Mouse (Mus musculus) intestine, embryonic 16.5 days (tissue): ENCODE data around the gene Tdrd1. TPM values are rescaled to one million over a fixed set of nuclear protein-coding genes. Genes with fewer than 3 reads are reported as not detected.
A peak's percentile ranks its signal among the peaks of the same experiment; 100 is the strongest.

Experiments used
- ATAC-seq: fragments of 200-750 bp; cut with Nextera tagmentation; 2 replicates; pipeline ENCODE4 v1.8.0; 2017; ENCODE audit warnings: moderate TSS enrichment, moderate library complexity
- H3K27ac ChIP-seq: fragments of 300-500 bp; sonication (generic); 2 replicates; pipeline ENCODE4 v1.5.1; 2014; ENCODE audit warnings: mild to moderate bottlenecking, low read length
- H3K27me3 ChIP-seq: fragments of 300-500 bp; sonication (generic); replicated peaks from 2 replicates; pipeline ENCODE4 v1.6.1; 2014; ENCODE audit warnings: low read length, control low read depth, mixed read lengths; ENCODE audit not compliant: control insufficient read depth, insufficient read depth
- H3K36me3 ChIP-seq: fragments of 300-500 bp; sonication (generic); 2 replicates; pipeline ENCODE4 v1.6.1; 2014; ENCODE audit warnings: low read length, control low read depth; ENCODE audit not compliant: control insufficient read depth, insufficient read depth
- H3K4me1 ChIP-seq: fragments of 300-500 bp; sonication (generic); 2 replicates; pipeline ENCODE4 v1.6.1; 2014; ENCODE audit warnings: low read length, control low read depth, mixed read lengths; ENCODE audit not compliant: control insufficient read depth, insufficient read depth
- H3K4me2 ChIP-seq: fragments of 300-500 bp; sonication (generic); 2 replicates; pipeline ENCODE4 v1.6.1; 2014; ENCODE audit warnings: low read depth, low read length, control low read depth
- H3K4me3 ChIP-seq: fragments of 300-500 bp; sonication (generic); 2 replicates; pipeline ENCODE4 v1.5.1; 2014; ENCODE audit warnings: mild to moderate bottlenecking, low read length
- H3K9ac ChIP-seq: fragments of 300-500 bp; sonication (generic); 2 replicates; pipeline ENCODE4 v1.6.1; 2014; ENCODE audit warnings: low read depth, low read length
- H3K9me3 ChIP-seq: fragments of 300-500 bp; sonication (generic); 2 replicates; pipeline ENCODE4 v1.6.1; 2016; ENCODE audit warnings: low read length, control low read depth; ENCODE audit not compliant: control insufficient read depth
- WGBS: fragments of 180-500 bp; shearing (Covaris S2); extraction: QIAGEN DNeasy Blood & Tissue Kit; methylation state at CpG from one replicate; pipeline ENCODE4 v1.1.7; 2014; 5-methylcytosine and 5-hydroxymethylcytosine counted together
- polyA plus RNA-seq: library from polyadenylated mRNA; unstranded; fragments of >200 nt; fragmentation: Nextera tagmentation; extraction: Ambion mirVana; gene quantifications from 2 replicates; pipeline ENCODE4 v1.2.1, GENCODE M21; 2015

Tdrd1 gene
- polyA plus RNA-seq, 1 experiment from 2014 or later = 0.71 TPM

GRCm38 (mm10) chr19:56852590-56852989 lies 26.6 kb downstream of the Tdrd1 start:
- no peak overlapping the region for H3K4me3 ChIP-seq
- H3K9ac ChIP-seq = no peak overlapping the region
- no peaks in the 10 kb centered on the region for H3K4me1 ChIP-seq
- H3K27me3 ChIP-seq = no peaks in the 10 kb centered on the region
- ATAC-seq = no peak
- H3K36me3 ChIP-seq = no peaks in the 10 kb centered on the region
- H3K4me2 ChIP-seq = no peak overlapping the region
- H3K9me3 ChIP-seq = no peaks in the 10 kb centered on the region
- H3K27ac ChIP-seq = no peak overlapping the region

GRCm38 (mm10) chr19:56856455-56856854 lies 30.4 kb downstream of the Tdrd1 start:
- H3K27me3 ChIP-seq = no peaks in the 10 kb centered on the region
- no peak overlapping the region for H3K9ac ChIP-seq
- H3K4me2 ChIP-seq = no peak overlapping the region
- H3K4me3 ChIP-seq = no peak overlapping the region
- H3K36me3 ChIP-seq = no peaks in the 10 kb centered on the region
- no peak overlapping the region for H3K27ac ChIP-seq
- no peak for ATAC-seq
- no peaks in the 10 kb centered on the region for H3K4me1 ChIP-seq
- 39% methylated on average over 5 of the region's 5 CpGs for WGBS
- H3K9me3 ChIP-seq = no peaks in the 10 kb centered on the region

DNA sequence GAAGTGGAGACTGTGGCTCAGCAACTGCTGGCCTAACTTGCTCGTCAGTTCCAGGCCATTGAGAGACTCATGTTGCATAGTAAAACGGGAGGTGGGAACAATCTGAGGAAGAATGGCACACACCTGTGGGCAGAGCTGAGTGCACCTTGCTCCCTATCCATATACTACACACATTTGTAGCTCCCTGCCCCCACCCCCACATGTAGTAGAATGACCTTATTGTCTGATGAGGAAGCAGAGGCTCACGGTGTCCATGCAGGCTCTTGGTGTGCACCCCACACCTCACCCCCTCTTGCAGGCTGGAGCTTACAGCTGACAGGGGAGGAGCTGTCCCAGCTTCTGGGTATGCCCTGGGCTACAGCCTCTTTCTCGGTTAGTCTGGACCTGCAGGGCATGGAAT lies 41.7 kb downstream of the Tdrd1 start:
- Histone ChIP-seq H3K9ac (no peak overlapping the region), H3K4me3 (no peak overlapping the region), H3K9me3 (no peaks in the 10 kb centered on the region), H3K4me1 (peaks cover 2% of the 10 kb centered on the region; the same call in 1 of the 2 replicates), H3K36me3 (no peaks in the 10 kb centered on the region), H3K4me2 (no peak overlapping the region), H3K27me3 (0 out of 2 replicates have a peak, but pooled peaks cover under 1% of the 10 kb centered on the region), H3K27ac (no peak overlapping the region)
- ATAC-seq = peak; percentile 42
- 60% methylated on average over 4 of the region's 4 CpGs for WGBS

DNA sequence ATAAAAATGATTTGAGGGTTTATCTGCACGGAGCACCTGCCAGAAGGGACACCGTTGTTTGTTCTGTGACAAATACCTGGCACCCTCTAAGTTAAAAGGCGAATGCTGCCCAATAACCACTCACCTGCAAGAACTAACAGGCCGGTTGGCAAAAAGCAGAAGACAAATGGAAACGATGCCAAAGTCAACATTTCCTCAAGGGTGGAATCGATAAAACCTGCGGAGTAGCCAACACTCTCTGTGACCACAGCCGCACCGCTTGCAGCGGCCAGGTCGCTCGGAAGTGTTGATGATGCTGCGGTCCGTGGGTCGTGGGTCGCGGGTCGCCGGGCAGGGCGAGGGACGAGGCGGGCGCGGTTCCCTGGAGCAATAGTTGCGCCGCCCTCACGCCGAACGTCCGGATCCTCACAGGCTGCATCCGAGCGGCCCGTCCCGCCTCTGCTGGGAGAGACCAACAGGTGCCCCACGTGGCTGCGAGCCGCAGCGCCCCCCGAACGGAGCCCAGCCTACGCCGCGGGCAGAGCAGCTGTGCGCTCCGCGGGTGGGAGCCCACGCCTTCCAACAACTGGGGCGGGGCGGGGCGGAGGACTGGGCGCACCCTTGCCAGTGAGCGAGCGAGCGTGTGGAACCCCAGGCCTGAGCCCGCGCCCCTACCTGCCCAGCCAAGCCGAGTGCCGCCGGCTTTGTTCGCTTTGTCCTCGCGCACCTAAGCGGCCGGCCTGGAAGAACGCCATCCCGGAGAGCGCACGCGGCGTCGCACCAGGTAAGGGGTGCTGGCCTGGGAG lies 48.0 kb downstream of the Tdrd1 start, which contains the start of gene Vwa2:
TSS of gene Vwa2 (plus strand) at position 434 of the 785 bp plus-strand sequence.
- H3K4me1 ChIP-seq = peaks cover 14% of the 10 kb centered on the region; the same call in 1 of the 2 replicates
- ATAC-seq = peak; percentile 74
- WGBS = 1% methylated on average over 71 of the region's 71 CpGs
- peak within 1 kb of the TSS; percentile 55 for H3K9ac ChIP-seq
- no peaks in the 10 kb centered on the region for H3K9me3 ChIP-seq
- peak within 1 kb of the TSS; percentile 98 for H3K4me2 ChIP-seq
- peaks cover 22% of the 10 kb centered on the region for H3K27me3 ChIP-seq
- no peaks in the 10 kb centered on the region for H3K36me3 ChIP-seq
- H3K27ac ChIP-seq = no peak within 1 kb of the TSS
- peak within 1 kb of the TSS; percentile 52 for H3K4me3 ChIP-seq

DNA sequence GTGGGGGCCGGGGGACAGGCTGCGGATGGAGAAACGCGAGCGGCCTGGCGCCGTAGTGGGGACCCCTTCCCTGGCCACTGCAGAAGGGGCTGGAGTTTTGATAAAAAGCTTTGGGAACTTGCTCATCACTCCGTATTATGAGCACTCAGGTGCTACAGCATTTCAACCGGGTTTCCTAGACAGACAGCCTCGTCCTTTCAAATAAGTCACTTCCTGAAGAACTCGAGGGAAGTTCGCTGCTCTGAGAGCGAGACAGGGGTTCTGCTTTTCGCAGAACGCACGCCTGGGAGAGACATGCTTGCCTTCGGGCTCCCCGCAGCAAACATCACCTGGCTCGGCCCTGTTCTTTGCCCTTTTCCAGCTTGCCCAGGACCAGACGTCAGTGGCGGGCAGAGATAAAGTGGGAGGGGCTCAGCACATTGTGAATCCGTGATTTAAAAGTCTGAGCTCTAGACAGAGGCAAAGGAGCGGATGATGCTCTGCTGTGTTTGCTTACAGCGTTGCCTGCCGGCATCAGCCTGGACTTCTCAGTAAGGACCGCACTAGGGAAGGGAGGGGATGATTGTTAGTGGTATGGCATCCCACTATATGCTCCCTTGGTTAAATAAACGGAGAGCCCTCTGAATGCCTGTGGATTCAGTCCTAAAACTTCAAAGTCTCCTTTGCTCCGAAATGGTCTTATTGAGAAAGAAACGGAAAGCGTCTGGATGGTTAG lies 48.7 kb downstream of the Tdrd1 start:
- Histone ChIP-seq H3K27me3 (peaks cover 22% of the 10 kb centered on the region), H3K27ac (no peak overlapping the region), H3K4me1 (peaks cover 14% of the 10 kb centered on the region; the same call in 1 of the 2 replicates), H3K4me3 (peak overlapping the region; percentile 52), H3K9ac (peak overlapping the region; percentile 55), H3K36me3 (no peaks in the 10 kb centered on the region), H3K9me3 (no peaks in the 10 kb centered on the region), H3K4me2 (peak overlapping the region; percentile 98)
- WGBS = 9% methylated on average over 30 of the region's 30 CpGs
- ATAC-seq = peak; percentile 18; the same call in 1 of the 2 replicates

- Histone ChIP-seq H3K4me2 (no peak overlapping the region), H3K27me3 (peaks cover 22% of the 10 kb centered on the region), H3K4me3 (no peak overlapping the region), H3K27ac (no peak overlapping the region), H3K9ac (no peak overlapping the region), H3K36me3 (no peaks in the 10 kb centered on the region), H3K9me3 (no peaks in the 10 kb centered on the region), H3K4me1 (peaks cover 14% of the 10 kb centered on the region; the same call in 1 of the 2 replicates)
- ATAC-seq = no peak; the same call in 1 of the 2 replicates
- WGBS = 54% methylated on average over 6 of the region's 6 CpGs
Observed at GRCm38 (mm10) chr19:56877364-56877763, 51.4 kb downstream of the Tdrd1 start.

GRCm38 (mm10) chr19:56887879-56888278 lies 61.9 kb downstream of the Tdrd1 start:
- H3K36me3 ChIP-seq = no peaks in the 10 kb centered on the region
- WGBS = 61% methylated on average over 10 of the region's 10 CpGs
- H3K9ac ChIP-seq = no peak overlapping the region
- peaks cover 5% of the 10 kb centered on the region for H3K4me1 ChIP-seq
- H3K27ac ChIP-seq = no peak overlapping the region
- ATAC-seq = no peak
- no peak overlapping the region for H3K4me3 ChIP-seq
- H3K27me3 ChIP-seq = no peaks in the 10 kb centered on the region
- no peak overlapping the region for H3K4me2 ChIP-seq
- H3K9me3 ChIP-seq = no peaks in the 10 kb centered on the region

DNA sequence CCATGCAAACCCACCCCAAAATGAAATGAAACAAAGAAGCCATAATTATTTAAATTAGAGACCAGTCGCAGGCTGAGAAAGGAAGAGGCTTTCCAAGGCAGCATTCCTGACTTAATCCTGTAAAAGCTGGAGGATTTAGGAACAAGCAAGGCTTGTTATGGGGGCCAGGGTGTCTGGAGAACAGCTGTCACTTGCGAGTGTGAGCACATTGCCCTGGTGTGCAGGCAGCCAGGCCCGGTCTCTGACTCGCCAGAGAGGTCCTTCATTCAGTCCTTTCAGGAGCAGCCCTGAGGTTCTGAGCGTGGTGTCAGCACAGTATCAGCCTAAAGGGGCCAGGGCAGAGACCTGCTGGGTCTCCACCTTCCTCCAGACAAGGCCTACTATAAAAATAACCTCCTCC lies 62.6 kb downstream of the Tdrd1 start:
- Histone ChIP-seq H3K27ac (peak overlapping the region; percentile 31; the same call in 1 of the 2 replicates), H3K27me3 (no peaks in the 10 kb centered on the region), H3K4me3 (no peak overlapping the region), H3K9ac (no peak overlapping the region), H3K36me3 (no peaks in the 10 kb centered on the region), H3K4me1 (peaks cover 5% of the 10 kb centered on the region), H3K9me3 (no peaks in the 10 kb centered on the region), H3K4me2 (no peak overlapping the region)
- 60% methylated on average over 5 of the region's 5 CpGs for WGBS
- ATAC-seq = no peak

- no peak for ATAC-seq
- Histone ChIP-seq H3K36me3 (no peaks in the 10 kb centered on the region), H3K4me1 (peaks cover 5% of the 10 kb centered on the region), H3K9ac (no peak overlapping the region), H3K4me3 (no peak overlapping the region), H3K27ac (peak overlapping the region; percentile 23; the same call in 1 of the 2 replicates), H3K4me2 (no peak overlapping the region), H3K9me3 (no peaks in the 10 kb centered on the region), H3K27me3 (no peaks in the 10 kb centered on the region)
- WGBS = 60% methylated on average over 2 of the region's 2 CpGs
Observed at GRCm38 (mm10) chr19:56891438-56891837, 65.4 kb downstream of the Tdrd1 start.
